Mouse (Mus musculus): ENCODE results near the gene Man2a2.

- TF ChIP-seq CTCF (IDR thresholded peaks at IDR 0.05; ENCODE audit: low read depth) (no peak), EP300 (IDR thresholded peaks at IDR 0.05; ENCODE audit: low read depth) (no peak)
Measured at GRCm38 (mm10) chr7:80343270-80344018, 27.7 kb downstream of the Man2a2 start.

All from liver, postnatal 0 days (tissue).